Mouse (Mus musculus) brown adipose tissue, adult 24 weeks (tissue): Measurements from ENCODE around the gene Rexo4. TPM values are rescaled to one million over a fixed set of nuclear protein-coding genes. Genes with fewer than 3 reads are reported as not detected.

Experiments used
- H3K27ac ChIP-seq: fragments of 200-500 bp; replicated peaks from 2 replicates; pipeline ENCODE4 v1.5.1; 2012; ENCODE audit warnings: low read depth, mild to moderate bottlenecking, low read length
- H3K4me1 ChIP-seq: fragments of 200-500 bp; 2 replicates; pipeline ENCODE4 v1.6.1; 2012; ENCODE audit warnings: low read length, mixed read lengths; ENCODE audit not compliant: control insufficient read depth, insufficient read depth, insufficient read length
- H3K4me3 ChIP-seq: fragments of 200-500 bp; 2 replicates; pipeline ENCODE4 v1.5.1; 2012; ENCODE audit warnings: low read depth, mild to moderate bottlenecking, low read length, moderate library complexity; ENCODE audit not compliant: insufficient read depth
- polyA plus RNA-seq: library from polyadenylated mRNA; stranded (reverse); fragments of >200 nt; gene quantifications from 2 replicates; pipeline ENCODE4 v1.2.4, GENCODE M21; 2012; ENCODE audit not compliant: missing spikeins, insufficient read depth, insufficient read length

The Rexo4 gene
- polyA plus RNA-seq, 1 experiment: 10.4 TPM

- Histone ChIP-seq H3K4me3 (no peak overlapping the region), H3K27ac (no peak overlapping the region), H3K4me1 (peaks cover 16% of the 10 kb centered on the region)
Observed at GRCm38 (mm10) chr2:26908710-26909386, 55.3 kb downstream of the Rexo4 start.

DNA sequence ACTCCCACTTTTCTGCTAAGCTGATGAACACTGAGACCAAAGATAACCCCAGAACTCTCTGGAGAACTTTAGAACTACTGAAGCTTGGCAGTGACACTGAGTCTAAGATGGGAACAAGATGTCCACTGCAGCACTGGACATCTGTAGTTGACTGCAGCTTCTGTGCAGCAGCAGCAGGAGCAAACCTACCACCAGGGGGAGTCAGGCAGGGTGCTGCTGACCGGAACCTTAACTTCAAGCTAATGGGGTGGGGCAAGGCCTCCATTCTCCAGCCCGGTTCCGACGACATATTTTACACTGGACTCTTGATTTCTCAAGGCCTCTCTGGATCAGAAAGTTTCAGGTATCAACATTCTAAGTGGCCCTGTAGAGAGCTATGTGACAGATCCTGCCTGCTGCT is 57.1 kb downstream of the Rexo4 start:
- H3K4me3 ChIP-seq: no peak overlapping the region
- H3K4me1 ChIP-seq: peaks cover 18% of the 10 kb centered on the region
- no peak overlapping the region for H3K27ac ChIP-seq

- Histone ChIP-seq H3K27ac (no peak overlapping the region), H3K4me1 (peaks cover 17% of the 10 kb centered on the region), H3K4me3 (no peak overlapping the region)
Observed at GRCm38 (mm10) chr2:26906431-26906830, 57.8 kb downstream of the Rexo4 start.

DNA sequence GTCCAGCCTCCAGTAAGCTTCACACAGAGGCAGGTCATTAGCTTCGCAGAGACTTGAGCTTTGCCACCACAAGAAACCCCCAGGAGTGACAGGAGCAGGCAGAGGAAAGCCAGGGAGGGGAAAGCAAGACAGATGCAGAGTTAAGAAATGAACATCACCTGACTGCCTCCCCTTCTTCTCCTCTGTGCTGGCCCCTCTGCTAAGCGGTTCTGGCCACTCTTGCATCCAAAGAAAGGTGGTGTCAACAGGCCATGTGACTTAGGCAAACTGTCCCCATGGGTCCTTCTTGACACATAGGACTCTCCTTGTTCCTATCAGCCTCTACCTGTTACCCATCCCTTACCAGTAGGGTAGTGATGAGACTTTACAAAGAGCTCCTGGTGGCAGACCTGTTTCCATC is 58.2 kb downstream of the Rexo4 start:
- H3K27ac ChIP-seq: no peak overlapping the region
- peaks cover 17% of the 10 kb centered on the region for H3K4me1 ChIP-seq
- no peak overlapping the region for H3K4me3 ChIP-seq

Other genes starting within 250 kb of the Rexo4 start
- gene Abo, start 99.4 kb downstream of the Rexo4 start, polyA plus RNA-seq: not detected in 2 replicates
- gene Surf6, start 61.5 kb downstream of the Rexo4 start, polyA plus RNA-seq: 7.0 and 8.8 TPM in 2 replicates
- 9.5 and 10.0 TPM in 2 replicates for gene Med22, start 53.7 kb downstream of the Rexo4 start, polyA plus RNA-seq
- 183 and 194 TPM in 2 replicates for gene Rpl7a, start 53.6 kb downstream of the Rexo4 start, polyA plus RNA-seq
- 25.6 and 26.8 TPM in 2 replicates for gene Surf2, start 48.0 kb downstream of the Rexo4 start, polyA plus RNA-seq
- 90.6 and 112 TPM in 2 replicates for gene Surf1, start 47.9 kb downstream of the Rexo4 start, polyA plus RNA-seq
- 50.3 and 61.2 TPM in 2 replicates for gene Surf4, start 30.5 kb downstream of the Rexo4 start, polyA plus RNA-seq
- gene Stkld1, start 30.3 kb downstream of the Rexo4 start, polyA plus RNA-seq: not detected in 2 replicates
- not detected in 2 replicates for gene Adamts13, start 9.0 kb upstream of the Rexo4 start, polyA plus RNA-seq
- 16.9 and 21.4 TPM in 2 replicates for gene Cacfd1, start 45.5 kb upstream of the Rexo4 start, polyA plus RNA-seq
- not detected in 2 replicates for gene Slc2a6, start 63.6 kb upstream of the Rexo4 start, polyA plus RNA-seq
- not detected in 2 replicates for gene Mymk, start 107.8 kb upstream of the Rexo4 start, polyA plus RNA-seq
- not detected in 2 replicates for gene Adamtsl2, start 115.0 kb upstream of the Rexo4 start, polyA plus RNA-seq
- not detected in 2 replicates for gene Fam163b, start 178.1 kb upstream of the Rexo4 start, polyA plus RNA-seq
- gene Dbh, start 200.8 kb upstream of the Rexo4 start, polyA plus RNA-seq: not detected in 2 replicates